Mouse (Mus musculus) hindbrain, embryonic 13.5 days (tissue): ENCODE results near the gene Mogat2. TPM values are rescaled to one million over a fixed set of nuclear protein-coding genes. Genes with fewer than 3 reads are reported as not detected.

ENCODE experiments used
- ATAC-seq: fragments of 200-750 bp; cut with Nextera tagmentation; 2 replicates; pipeline ENCODE4 v1.8.0; 2017; ENCODE audit warnings: moderate TSS enrichment; ENCODE audit not compliant: low FRiP score
- H3K27ac ChIP-seq: fragments of 300-500 bp; sonication (generic); 2 replicates; pipeline ENCODE4 v1.5.1; 2015; ENCODE audit warnings: inconsistent platforms, mild to moderate bottlenecking, moderate library complexity
- H3K27me3 ChIP-seq: fragments of 300-500 bp; sonication (generic); 2 replicates; pipeline ENCODE4 v1.6.1; 2015; ENCODE audit warnings: mild to moderate bottlenecking, inconsistent platforms
- H3K36me3 ChIP-seq: fragments of 300-500 bp; sonication (generic); 2 replicates; pipeline ENCODE4 v1.6.1; 2015; ENCODE audit warnings: mild to moderate bottlenecking, inconsistent platforms
- H3K4me1 ChIP-seq: fragments of 300-500 bp; sonication (generic); replicated peaks from 2 replicates; pipeline ENCODE4 v1.6.1; 2015; ENCODE audit warnings: inconsistent platforms
- H3K4me2 ChIP-seq: fragments of 300-500 bp; sonication (generic); 2 replicates; pipeline ENCODE4 v1.6.1; 2015; ENCODE audit warnings: inconsistent platforms, mild to moderate bottlenecking, moderate library complexity
- H3K4me3 ChIP-seq: fragments of 300-500 bp; sonication (generic); 2 replicates; pipeline ENCODE4 v1.5.1; 2015; ENCODE audit warnings: mild to moderate bottlenecking, inconsistent platforms
- H3K9ac ChIP-seq: fragments of 300-500 bp; sonication (generic); 2 replicates; pipeline ENCODE4 v1.6.1; 2015; ENCODE audit warnings: mild to moderate bottlenecking, inconsistent platforms
- H3K9me3 ChIP-seq: fragments of 300-500 bp; sonication (generic); 2 replicates; pipeline ENCODE4 v1.6.1; 2016; ENCODE audit warnings: inconsistent platforms
- WGBS: fragments of 180-500 bp; shearing (Covaris S2); methylation state at CpG from one replicate; pipeline ENCODE4 v1.1.7; 2015; 5-methylcytosine and 5-hydroxymethylcytosine counted together
- polyA plus RNA-seq: library from polyadenylated mRNA; unstranded; fragments of >200 nt; fragmentation: Nextera tagmentation; extraction: Ambion mirVana; gene quantifications from 2 replicates; pipeline ENCODE4 v1.2.1, GENCODE M21; 2015

Gene Mogat2
- polyA plus RNA-seq, 1 experiment from 2014 or later = 3.1 TPM

DNA sequence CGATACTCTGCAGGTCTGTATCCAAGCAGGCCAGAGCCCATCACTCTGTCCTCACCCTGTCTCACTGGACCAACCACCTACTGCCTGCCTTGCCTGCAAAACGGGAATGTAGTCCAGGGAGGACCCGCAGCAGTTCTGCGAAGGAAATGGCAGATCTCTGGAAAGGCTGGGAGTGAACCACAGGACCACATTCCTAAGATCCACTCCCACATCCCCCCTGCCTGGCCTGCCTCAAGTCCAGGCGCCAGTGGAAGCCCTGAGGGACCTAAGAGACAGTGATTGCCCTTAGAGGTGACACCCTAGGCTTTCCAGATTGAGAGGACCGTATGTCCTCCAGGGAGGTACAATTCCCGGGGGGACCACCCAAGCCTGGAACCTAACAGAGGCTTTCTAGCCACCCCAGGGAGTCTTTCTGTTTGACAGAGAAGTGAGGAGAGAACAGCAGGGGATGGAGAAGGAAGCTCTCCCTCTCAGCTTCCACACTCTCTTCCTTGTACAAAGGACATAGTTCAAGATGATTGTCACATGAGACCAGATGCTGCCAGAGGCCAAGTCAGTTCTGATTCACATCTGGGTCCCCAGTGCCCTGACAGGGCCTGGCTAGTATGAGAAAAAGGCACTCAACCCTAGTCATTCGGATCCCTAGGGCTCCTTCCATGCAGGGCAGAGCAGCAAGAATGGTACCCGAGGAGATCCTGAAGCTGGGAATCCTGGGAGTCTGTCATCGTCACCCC, 66.5 kb downstream of the Mogat2 start:
- no peak for ATAC-seq
- H3K9ac ChIP-seq = no peak overlapping the region
- no peak overlapping the region for H3K4me3 ChIP-seq
- no peaks in the 10 kb centered on the region for H3K9me3 ChIP-seq
- no peak overlapping the region for H3K4me2 ChIP-seq
- H3K4me1 ChIP-seq = peaks cover 5% of the 10 kb centered on the region; the same call in 1 of the 2 replicates
- 70% methylated on average over 10 of the region's 10 CpGs for WGBS
- no peaks in the 10 kb centered on the region for H3K27me3 ChIP-seq
- no peaks in the 10 kb centered on the region for H3K36me3 ChIP-seq
- H3K27ac ChIP-seq = no peak overlapping the region

GRCm38 (mm10) chr7:99170519-99170918, 67.9 kb downstream of the Mogat2 start:
- Histone ChIP-seq H3K4me1 (peaks cover 5% of the 10 kb centered on the region; the same call in 1 of the 2 replicates), H3K27ac (no peak overlapping the region), H3K36me3 (no peaks in the 10 kb centered on the region), H3K4me2 (no peak overlapping the region), H3K4me3 (no peak overlapping the region), H3K9me3 (no peaks in the 10 kb centered on the region), H3K27me3 (no peaks in the 10 kb centered on the region), H3K9ac (no peak overlapping the region)
- 92% methylated on average over 6 of the region's 6 CpGs for WGBS
- ATAC-seq = no peak

DNA sequence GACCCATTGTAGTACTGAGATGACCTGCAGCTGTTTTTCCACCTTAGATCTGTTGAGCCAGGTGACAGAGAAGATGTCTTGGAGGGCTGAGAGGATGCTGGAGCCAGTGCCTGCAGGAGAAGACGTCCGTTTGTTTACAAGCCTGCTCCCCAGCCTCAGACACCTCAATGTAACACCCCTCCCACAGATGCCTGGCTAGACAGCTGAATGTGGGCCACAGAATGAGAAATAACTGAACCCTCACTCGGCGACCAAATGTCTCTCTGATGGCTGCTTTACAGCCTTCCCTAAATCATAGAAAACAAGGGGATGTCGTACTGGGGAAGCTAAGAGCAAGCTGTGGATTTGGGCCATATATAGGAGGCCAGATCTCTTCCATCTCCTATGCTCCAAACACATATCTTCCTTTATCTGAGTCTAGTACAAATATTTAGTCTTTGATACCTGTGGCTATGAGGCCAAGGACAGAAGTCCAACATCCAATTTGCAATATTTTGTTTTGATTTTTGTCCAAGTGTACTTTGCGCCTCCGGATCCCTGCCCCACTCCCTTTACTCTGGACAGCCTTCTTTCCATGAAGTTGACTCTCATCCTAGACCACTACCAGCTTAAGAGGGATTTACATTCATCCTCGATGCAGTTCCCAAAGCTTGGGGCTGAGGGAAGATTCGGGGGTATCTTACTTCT, 68.6 kb downstream of the Mogat2 start:
- H3K36me3 ChIP-seq = no peaks in the 10 kb centered on the region
- H3K4me2 ChIP-seq = no peak overlapping the region
- H3K27ac ChIP-seq = no peak overlapping the region
- no peak for ATAC-seq
- H3K4me3 ChIP-seq = no peak overlapping the region
- no peak overlapping the region for H3K9ac ChIP-seq
- 90% methylated on average over 9 of the region's 9 CpGs for WGBS
- H3K27me3 ChIP-seq = no peaks in the 10 kb centered on the region
- peaks cover 5% of the 10 kb centered on the region; the same call in 1 of the 2 replicates for H3K4me1 ChIP-seq
- H3K9me3 ChIP-seq = no peaks in the 10 kb centered on the region

Other genes with a start within 250 kb of the Mogat2 start
- 14.2 and 15.6 TPM in 2 replicates for gene Uvrag, start 97.5 kb downstream of the Mogat2 start, polyA plus RNA-seq
- 12.6 and 13.0 TPM in 2 replicates for gene Dgat2, start 55.9 kb downstream of the Mogat2 start, polyA plus RNA-seq
- 104 and 106 TPM in 2 replicates for gene Map6, start 28.8 kb upstream of the Mogat2 start, polyA plus RNA-seq
- 394 and 407 TPM in 2 replicates for gene Serpinh1, start 114.6 kb upstream of the Mogat2 start, polyA plus RNA-seq
- 53.2 and 55.3 TPM in 2 replicates for gene Gdpd5, start 142.8 kb upstream of the Mogat2 start, polyA plus RNA-seq
- 7.4 and 12.2 TPM in 2 replicates for gene Klhl35, start 227.4 kb upstream of the Mogat2 start, polyA plus RNA-seq
- 523 and 532 TPM in 2 replicates for gene Rps3, start 245.1 kb upstream of the Mogat2 start, polyA plus RNA-seq